Mouse (Mus musculus): ENCODE measurements around the gene Col11a2.

Col11a2 gene

DNA sequence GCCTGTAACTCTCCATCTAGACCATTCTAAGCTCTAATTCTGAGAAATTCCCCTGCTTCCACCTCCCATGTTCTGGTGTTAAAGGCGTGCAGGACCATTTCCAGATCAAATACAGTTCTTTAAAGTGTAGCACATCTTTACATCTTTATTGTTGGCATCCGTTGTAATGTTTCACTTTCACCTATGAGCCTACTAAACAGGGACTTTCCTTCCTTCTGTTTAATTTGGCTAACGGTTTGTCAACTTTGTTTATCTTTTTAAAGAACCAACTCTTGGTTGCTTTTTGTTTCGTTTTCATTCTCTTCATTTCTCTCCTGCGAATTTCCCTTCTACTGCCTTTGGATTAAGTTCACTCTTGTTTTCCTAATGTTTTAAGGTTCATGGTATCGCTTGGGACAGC is 63.6 kb downstream of the Col11a2 start:
- DNase-seq (ENCODE audit: low spot score in 2 of 2): no peak

DNA sequence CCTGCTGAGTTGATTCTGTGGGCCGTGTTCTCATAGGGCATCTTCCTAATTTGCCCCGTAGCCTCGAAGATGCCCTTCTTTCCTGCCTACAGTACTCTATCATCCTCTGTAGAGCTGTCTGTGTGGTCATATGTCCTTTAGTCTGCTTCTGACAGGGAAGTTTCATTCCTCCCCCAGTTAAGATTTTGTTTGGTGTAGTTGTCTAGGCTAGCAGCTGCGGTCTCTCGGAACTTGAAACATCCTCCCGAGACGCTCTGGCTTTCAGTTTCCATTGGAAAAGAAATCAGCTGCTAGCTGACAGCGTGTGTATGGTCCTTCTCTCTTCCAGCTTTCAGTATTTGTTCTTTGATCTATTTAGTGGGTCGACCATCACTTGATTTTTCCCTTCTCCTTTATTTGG is 65.6 kb downstream of the Col11a2 start:
- no peak for DNase-seq (ENCODE audit: low spot score in 2 of 2)

DNA sequence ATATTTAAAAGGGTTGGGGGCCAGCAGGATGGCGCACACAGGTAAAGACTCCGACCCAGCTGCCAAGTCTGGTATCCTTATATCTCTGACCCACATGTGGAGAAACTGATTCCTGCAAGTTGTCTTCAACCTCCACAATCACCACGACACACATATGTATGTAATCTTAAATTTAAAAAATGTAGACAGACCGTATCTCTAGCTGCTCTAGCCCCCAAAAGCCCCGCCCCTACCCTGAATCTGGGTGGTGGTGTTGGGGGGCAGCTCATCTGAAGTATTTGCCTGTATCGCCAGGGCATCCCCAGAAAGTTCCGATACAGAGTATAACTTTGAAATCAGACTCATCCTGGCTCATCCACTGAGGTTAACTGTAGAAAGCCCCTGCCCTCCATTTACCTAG is 67.3 kb downstream of the Col11a2 start:
- no peak for DNase-seq (ENCODE audit: low spot score in 2 of 2)

DNA sequence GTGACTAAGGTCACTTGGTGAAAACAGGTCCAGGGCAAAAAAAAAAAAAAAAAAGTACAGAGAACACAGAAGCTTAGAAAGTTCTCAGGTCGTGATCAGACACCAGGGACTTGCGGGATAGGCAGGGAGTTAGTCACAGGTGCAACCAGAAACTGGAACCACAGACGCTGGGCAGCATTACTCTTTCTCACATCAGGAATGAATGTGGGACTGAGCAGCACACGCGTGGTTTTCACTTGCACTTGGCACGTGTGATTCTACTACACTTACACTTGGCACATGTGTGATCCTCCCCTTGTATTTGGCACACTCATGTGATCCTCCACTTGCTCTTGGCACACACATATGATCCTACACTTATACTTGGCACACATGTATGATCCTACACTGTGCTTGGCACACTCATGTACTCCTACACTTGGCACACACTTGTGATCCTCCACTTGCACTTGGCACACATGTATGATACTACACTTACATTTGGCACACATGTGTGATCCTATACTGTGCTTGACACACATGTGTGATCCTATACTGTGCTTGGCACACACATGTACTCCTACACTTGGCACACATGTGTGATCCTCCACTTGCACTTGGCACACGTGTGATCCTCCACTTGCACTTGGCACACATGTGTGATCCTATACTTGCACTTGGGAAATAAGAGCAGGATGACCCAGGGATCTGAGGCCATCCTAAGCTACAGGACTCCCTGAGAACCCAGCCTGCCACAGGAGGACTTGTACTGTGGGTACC is 68.1 kb downstream of the Col11a2 start:
- DNase-seq (ENCODE audit: low spot score in 2 of 2): no peak

DNA sequence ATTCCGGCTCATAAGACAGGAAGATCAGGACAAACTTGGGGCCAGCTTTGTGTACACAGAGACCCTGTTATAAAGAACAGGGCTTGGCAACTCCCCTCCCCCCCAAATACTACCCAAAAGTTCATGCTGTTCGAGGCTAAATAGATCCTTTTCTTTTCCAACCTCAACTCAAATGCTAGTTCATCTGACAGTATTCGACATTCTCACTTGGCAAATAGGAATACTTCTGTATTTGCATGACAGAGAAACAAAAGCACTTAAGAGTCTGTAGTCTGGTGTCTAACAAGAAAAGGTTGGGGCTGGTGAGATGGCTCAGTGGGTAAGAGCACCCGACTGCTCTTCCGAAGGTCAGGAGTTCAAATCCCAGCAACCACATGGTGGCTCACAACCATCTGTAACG is 69.2 kb downstream of the Col11a2 start:
- DNase-seq (ENCODE audit: low spot score in 2 of 2): no peak

DNA sequence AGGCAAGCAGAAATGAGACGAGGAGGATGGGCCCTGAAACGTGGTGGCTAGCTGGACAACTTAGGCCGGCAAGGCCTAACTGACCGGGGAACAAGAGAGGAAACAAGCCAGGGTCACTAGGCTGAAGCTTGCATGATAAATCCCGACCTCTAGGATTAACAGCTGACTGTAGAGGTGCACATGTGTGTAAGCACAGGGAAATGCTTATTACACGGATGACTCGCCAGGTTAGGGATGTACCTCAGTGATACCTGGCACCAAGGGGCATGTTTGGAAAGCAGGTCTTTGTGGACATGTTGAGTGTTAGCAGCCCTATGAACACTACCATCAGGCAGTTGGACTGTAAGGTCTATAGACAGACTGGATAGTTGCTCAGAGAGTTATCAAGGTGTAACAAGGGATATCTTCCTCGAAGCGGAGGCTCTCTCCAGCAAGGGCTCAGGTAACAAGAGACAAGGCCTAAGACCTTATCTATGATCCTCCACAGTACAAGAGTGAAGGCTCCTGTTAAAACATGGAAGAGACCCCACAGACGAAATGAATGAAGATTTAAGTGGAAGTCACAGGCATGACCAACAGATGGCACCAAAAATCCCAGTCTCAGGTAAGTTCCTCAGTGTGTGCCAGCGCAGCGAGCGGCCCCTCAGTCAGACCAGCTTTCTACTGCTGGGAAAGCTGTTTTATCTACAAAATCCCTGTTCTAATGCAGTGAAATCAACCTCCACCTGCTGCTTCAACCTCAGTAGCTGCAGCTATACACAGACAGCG is 70.0 kb downstream of the Col11a2 start:
- DNase-seq (ENCODE audit: low spot score in 2 of 2): peak in 1 of 2 experiments; percentile 47

DNA sequence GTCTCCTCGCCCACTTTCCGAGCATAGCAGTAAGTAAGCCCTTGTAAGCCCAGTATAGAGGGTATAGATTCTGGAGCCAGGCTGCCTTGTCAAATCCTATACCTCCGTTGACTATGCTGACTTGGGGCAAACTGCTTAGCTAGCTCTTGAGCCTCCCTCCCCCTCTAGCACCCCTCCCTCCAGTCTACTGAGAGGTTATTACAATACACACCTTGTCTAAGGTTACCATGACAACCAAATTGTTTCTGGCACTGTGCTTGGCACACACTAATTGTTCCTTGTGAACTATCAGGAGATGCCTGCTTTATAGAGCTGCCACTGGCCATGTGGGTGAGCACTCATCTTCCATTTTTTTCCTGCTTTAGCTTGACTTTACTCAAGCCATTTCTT is 70.6 kb downstream of the Col11a2 start:
- no peak for DNase-seq (ENCODE audit: low spot score in 2 of 2)

DNA sequence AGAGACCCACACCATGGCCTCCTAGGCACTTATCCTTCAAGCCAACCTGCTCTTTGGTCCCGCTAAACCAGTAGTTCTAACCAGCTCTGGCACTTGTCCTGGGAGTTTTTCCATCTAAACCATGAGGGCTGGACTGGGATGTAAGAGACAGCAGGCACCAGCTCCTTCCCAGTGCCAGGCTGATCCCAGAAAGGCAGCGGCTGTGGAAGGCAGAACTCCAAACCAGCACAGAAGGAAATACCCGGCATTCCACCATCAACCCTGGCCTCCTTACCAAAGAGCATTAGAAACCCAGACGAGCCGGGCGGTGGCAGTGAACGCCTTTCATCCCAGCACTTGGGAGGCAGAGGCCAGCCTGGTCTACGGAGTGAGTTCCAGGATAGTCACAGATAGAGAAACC is 71.1 kb downstream of the Col11a2 start:
- DNase-seq (ENCODE audit: low spot score in 2 of 2): no peak

DNA sequence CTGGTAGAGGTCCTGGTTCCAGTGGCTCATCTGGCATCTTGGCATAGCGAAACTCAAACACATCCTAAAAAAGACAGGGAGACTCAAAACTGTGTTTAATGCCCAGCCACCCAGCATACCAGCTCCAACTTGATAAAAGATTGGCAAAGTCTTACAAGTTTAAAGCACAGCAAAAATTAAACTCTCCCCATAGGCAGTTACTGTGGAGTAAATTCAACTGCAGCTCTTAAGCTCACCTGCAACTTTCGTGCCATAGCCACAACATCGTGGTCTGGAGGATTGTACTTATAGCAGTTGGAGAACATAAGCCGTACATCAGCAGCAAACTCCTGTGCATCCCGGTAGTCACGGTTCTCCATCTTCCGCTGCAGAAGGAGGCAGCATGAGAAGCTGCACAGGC is 74.9 kb downstream of the Col11a2 start:
- no peak for DNase-seq (ENCODE audit: low spot score in 2 of 2)
